Mouse (Mus musculus): ENCODE results near the gene Myom3. TPM values are rescaled to one million over a fixed set of nuclear protein-coding genes. Genes with fewer than 3 reads are reported as not detected.

Myom3 gene
- polyA plus RNA-seq, 1 experiment from 2014 or later: 1.0 TPM

DNA sequence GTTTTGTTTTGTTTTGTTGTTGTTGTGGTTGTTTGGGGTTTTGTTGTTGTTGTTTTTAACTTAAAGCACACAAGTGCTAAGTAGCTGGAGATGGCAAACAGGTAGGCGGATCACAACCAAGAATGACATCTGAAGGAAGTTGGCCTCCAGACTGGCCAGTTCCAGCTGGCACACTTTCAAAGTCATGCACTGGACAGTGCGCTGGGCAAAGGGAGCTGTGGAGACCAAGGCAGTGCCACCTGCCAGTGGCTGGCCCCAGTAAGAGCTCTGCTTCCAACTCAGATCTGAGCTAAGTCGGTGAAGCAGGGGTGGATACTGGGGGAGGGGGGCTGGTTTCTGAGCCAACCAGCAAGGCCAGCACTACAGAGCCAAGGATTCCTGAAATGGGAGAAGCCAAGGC lies 7.5 kb downstream of the Myom3 start:
- H3K9me3 ChIP-seq (ENCODE audit: control insufficient read depth, low read length): no peaks in the 10 kb centered on the region
- H3K27ac ChIP-seq (ENCODE audit: low read length): no peak overlapping the region
- no peaks in the 10 kb centered on the region for H3K27me3 ChIP-seq (ENCODE audit: control insufficient read depth, insufficient read depth, low read depth, low read length)
- H3K9ac ChIP-seq (ENCODE audit: low read length): no peak overlapping the region
- no peak overlapping the region for H3K4me2 ChIP-seq (ENCODE audit: low read depth, low read length)
- no peaks in the 10 kb centered on the region for H3K36me3 ChIP-seq (ENCODE audit: control insufficient read depth, insufficient read depth, low read length)
- no peak for ATAC-seq (ENCODE audit: low read depth)
- H3K4me1 ChIP-seq (replicated peaks; ENCODE audit: control insufficient read depth, insufficient read depth, low read length): no peaks in the 10 kb centered on the region
- no peak overlapping the region for H3K4me3 ChIP-seq (ENCODE audit: low read length)
- WGBS: 64% methylated on average over 3 of the region's 3 CpGs

DNA sequence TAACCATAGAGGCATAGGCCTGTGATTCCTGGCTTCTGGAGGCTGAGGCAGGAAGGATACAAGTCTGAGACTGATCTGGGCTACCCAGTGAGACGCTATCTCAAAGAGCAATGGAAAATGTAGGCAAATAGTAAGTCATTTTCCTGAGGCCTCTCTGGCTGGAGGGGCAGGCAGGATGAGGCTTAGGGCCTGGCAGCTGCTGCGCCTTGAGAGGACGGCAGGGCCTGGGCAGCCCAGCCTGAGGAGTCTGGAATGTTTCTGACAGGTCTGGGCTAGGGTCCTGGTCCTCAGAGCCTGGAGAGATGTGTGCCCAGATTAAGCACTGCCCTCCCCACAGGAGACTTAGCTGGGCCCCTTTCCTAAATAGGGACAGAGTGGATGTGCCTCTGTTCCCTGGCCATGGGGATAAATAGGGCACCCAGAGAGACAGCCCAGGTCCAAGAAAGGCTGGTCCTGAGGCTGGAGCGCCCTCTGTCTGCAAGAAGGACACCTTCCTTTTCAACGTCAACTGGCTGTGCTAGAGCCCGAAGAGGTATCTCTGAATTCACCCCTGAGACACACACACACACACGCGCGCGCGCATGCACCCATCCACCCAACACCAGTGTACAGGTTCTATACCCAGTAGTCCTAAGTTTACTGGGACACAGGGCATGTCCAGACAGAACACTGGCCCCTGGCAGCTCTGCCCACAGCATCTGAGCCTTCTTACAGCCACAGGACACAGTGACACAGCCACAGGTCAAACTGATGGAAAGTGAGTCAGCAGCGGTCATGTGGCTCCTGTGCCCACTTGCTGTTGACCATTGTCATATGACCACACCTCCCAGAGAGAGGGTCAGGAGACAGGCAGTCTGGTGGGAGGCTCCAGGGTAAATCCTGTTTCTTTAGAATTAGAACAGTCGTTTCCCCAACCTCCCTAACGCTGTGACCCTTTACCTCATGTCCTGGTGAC lies 9.3 kb downstream of the Myom3 start:
- no peaks in the 10 kb centered on the region for H3K4me1 ChIP-seq (replicated peaks; ENCODE audit: control insufficient read depth, insufficient read depth, low read length)
- 54% methylated on average over 14 of the region's 14 CpGs for WGBS
- H3K27ac ChIP-seq (ENCODE audit: low read length): no peak overlapping the region
- no peak overlapping the region for H3K9ac ChIP-seq (ENCODE audit: low read length)
- H3K27me3 ChIP-seq (ENCODE audit: control insufficient read depth, insufficient read depth, low read depth, low read length): no peaks in the 10 kb centered on the region
- no peaks in the 10 kb centered on the region for H3K9me3 ChIP-seq (ENCODE audit: control insufficient read depth, low read length)
- no peaks in the 10 kb centered on the region for H3K36me3 ChIP-seq (ENCODE audit: control insufficient read depth, insufficient read depth, low read length)
- ATAC-seq (ENCODE audit: low read depth): peak; percentile 31; the same call in 1 of the 2 replicates
- H3K4me3 ChIP-seq (ENCODE audit: low read length): no peak overlapping the region
- H3K4me2 ChIP-seq (ENCODE audit: low read depth, low read length): no peak overlapping the region

DNA sequence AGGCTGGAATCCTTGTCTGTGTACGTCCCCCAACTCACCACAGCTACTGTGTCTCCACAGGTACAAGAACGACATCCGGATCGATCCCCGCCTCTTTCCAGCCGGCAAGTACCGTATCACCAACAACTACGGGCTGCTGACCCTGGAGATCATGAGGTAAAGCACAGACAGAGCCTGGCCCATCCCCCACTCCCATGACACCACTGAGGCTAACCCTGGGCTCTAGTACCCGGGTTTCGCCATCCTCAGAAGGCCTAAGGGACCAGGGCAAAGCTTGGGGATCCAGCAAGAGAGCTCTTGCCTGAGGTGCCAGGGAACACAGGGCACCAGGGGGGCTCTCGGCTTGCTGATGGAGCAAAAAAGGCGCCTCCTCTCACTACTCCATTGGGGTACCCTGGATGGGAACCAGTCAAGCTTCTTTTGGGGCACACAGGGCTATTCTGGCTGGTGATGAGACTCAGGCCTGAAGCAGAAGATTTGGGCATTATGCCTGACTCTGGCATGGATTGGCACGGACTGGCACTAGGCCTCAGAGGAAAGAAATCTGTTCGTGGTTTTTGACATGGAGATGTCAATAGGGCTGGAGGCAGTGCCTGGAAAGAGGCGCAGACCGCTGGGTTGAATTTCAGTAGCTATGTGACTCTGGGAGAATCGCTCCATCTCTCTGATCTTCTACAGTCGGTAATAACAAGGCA lies 11.2 kb downstream of the Myom3 start:
- WGBS: 79% methylated on average over 18 of the region's 18 CpGs
- Histone ChIP-seq H3K9ac (ENCODE audit: low read length) (no peak overlapping the region), H3K9me3 (ENCODE audit: control insufficient read depth, low read length) (no peaks in the 10 kb centered on the region), H3K36me3 (ENCODE audit: control insufficient read depth, insufficient read depth, low read length) (no peaks in the 10 kb centered on the region), H3K4me2 (ENCODE audit: low read depth, low read length) (no peak overlapping the region), H3K4me1 (replicated peaks; ENCODE audit: control insufficient read depth, insufficient read depth, low read length) (no peaks in the 10 kb centered on the region), H3K4me3 (ENCODE audit: low read length) (no peak overlapping the region), H3K27me3 (ENCODE audit: control insufficient read depth, insufficient read depth, low read depth, low read length) (no peaks in the 10 kb centered on the region), H3K27ac (ENCODE audit: low read length) (no peak overlapping the region)
- no peak for ATAC-seq (ENCODE audit: low read depth)

DNA sequence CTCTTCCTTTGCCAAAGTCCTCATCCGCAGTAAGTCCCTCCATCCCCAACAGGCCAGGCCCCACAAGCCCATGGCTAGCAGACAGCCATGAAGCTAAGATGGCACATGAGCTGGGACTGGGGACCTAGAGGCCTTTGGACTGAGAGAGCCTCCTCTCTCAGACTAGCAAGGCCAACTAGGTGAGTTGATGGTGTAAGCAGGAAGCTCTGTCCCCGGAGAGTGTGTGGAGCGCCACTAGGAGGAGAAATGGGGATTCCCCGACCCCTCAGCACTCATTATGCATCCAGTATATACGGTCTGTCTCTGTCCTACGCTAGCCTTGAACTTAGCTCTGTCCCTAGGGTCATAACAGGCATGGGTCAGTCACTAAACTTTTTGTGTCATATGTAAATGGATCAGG lies 12.1 kb downstream of the Myom3 start:
- no peak for ATAC-seq (ENCODE audit: low read depth)
- Histone ChIP-seq H3K36me3 (ENCODE audit: control insufficient read depth, insufficient read depth, low read length) (no peaks in the 10 kb centered on the region), H3K4me1 (replicated peaks; ENCODE audit: control insufficient read depth, insufficient read depth, low read length) (no peaks in the 10 kb centered on the region), H3K27me3 (ENCODE audit: control insufficient read depth, insufficient read depth, low read depth, low read length) (no peaks in the 10 kb centered on the region), H3K9ac (ENCODE audit: low read length) (no peak overlapping the region), H3K27ac (ENCODE audit: low read length) (no peak overlapping the region), H3K4me3 (ENCODE audit: low read length) (no peak overlapping the region), H3K4me2 (ENCODE audit: low read depth, low read length) (no peak overlapping the region), H3K9me3 (ENCODE audit: control insufficient read depth, low read length) (no peaks in the 10 kb centered on the region)
- WGBS: 90% methylated on average over 6 of the region's 6 CpGs

DNA sequence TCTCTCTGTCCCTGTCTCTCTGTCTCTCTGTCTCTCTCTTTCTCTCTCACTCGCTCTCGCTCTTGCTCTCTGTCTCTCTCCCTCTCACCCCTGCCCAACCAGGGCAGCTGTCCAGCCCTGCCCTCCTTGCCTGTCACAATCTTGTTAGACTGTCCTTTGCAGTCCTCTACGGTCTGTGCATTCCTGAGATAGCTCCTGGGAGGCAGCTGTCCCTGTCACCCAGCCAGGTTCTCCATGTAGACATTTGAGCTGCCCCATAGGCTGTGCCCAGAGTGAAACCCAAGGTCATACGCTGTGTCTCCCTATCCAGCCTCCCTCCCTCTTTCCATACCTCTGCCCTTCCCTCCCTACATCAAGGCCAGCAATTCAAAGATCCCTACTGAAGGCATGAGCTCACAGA lies 13.2 kb downstream of the Myom3 start:
- Histone ChIP-seq H3K27ac (ENCODE audit: low read length) (no peak overlapping the region), H3K36me3 (ENCODE audit: control insufficient read depth, insufficient read depth, low read length) (no peaks in the 10 kb centered on the region), H3K4me3 (ENCODE audit: low read length) (no peak overlapping the region), H3K4me1 (replicated peaks; ENCODE audit: control insufficient read depth, insufficient read depth, low read length) (no peaks in the 10 kb centered on the region), H3K9ac (ENCODE audit: low read length) (no peak overlapping the region), H3K4me2 (ENCODE audit: low read depth, low read length) (no peak overlapping the region), H3K9me3 (ENCODE audit: control insufficient read depth, low read length) (no peaks in the 10 kb centered on the region), H3K27me3 (ENCODE audit: control insufficient read depth, insufficient read depth, low read depth, low read length) (no peaks in the 10 kb centered on the region)
- ATAC-seq (ENCODE audit: low read depth): no peak
- 59% methylated on average over 4 of the region's 4 CpGs for WGBS

DNA sequence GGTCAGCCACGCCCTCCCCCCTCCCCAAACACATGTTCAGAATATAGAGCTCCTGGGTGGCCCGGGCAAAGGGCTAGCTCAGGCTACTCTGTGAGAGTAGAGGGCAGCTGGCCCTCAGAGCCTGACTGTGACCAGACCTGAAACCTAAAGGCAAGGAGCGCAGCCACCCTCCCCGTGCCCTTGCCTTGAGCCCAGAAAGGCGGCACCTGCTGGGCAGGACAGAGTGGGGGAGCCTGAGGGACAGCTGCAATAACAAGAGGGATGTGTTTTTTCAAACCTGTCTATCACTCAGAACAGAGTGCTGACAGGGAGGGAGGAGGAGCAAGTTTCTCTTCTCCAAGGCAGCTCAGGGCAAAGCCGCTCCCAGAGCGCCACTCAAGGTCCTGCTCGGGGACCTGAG lies 15.0 kb downstream of the Myom3 start:
- no peaks in the 10 kb centered on the region for H3K36me3 ChIP-seq (ENCODE audit: control insufficient read depth, insufficient read depth, low read length)
- no peaks in the 10 kb centered on the region for H3K9me3 ChIP-seq (ENCODE audit: control insufficient read depth, low read length)
- no peaks in the 10 kb centered on the region for H3K4me1 ChIP-seq (replicated peaks; ENCODE audit: control insufficient read depth, insufficient read depth, low read length)
- no peak overlapping the region for H3K4me2 ChIP-seq (ENCODE audit: low read depth, low read length)
- H3K27ac ChIP-seq (ENCODE audit: low read length): no peak overlapping the region
- no peaks in the 10 kb centered on the region for H3K27me3 ChIP-seq (ENCODE audit: control insufficient read depth, insufficient read depth, low read depth, low read length)
- H3K9ac ChIP-seq (ENCODE audit: low read length): no peak overlapping the region
- no peak overlapping the region for H3K4me3 ChIP-seq (ENCODE audit: low read length)
- no peak for ATAC-seq (ENCODE audit: low read depth)
- 54% methylated on average over 8 of the region's 8 CpGs for WGBS

DNA sequence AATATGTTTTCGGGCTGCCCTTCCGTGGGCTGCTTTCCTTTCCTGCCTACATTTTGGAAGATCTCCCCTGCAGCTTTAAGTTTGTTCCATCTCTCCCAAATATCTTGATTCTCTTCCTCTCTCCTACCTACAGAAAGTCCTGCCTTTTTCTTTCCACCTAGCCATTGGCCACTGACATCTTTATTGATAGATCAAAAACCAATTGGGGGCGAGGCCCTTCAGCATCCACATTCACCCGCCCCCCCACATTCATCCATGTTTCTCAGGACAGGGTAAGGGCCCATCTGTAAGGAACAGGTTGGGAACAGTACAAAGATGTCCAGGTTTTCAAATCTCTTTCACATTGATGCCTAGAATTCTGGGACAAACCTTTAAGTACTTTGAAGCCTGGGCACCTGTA lies 17.3 kb downstream of the Myom3 start:
- ATAC-seq (ENCODE audit: low read depth): no peak
- Histone ChIP-seq H3K27me3 (ENCODE audit: control insufficient read depth, insufficient read depth, low read depth, low read length) (no peaks in the 10 kb centered on the region), H3K27ac (ENCODE audit: low read length) (no peak overlapping the region), H3K9me3 (ENCODE audit: control insufficient read depth, low read length) (no peaks in the 10 kb centered on the region), H3K4me3 (ENCODE audit: low read length) (no peak overlapping the region), H3K9ac (ENCODE audit: low read length) (no peak overlapping the region), H3K4me2 (ENCODE audit: low read depth, low read length) (no peak overlapping the region), H3K36me3 (ENCODE audit: control insufficient read depth, insufficient read depth, low read length) (no peaks in the 10 kb centered on the region), H3K4me1 (replicated peaks; ENCODE audit: control insufficient read depth, insufficient read depth, low read length) (no peaks in the 10 kb centered on the region)
- WGBS: 77% methylated on average over 4 of the region's 4 CpGs

DNA sequence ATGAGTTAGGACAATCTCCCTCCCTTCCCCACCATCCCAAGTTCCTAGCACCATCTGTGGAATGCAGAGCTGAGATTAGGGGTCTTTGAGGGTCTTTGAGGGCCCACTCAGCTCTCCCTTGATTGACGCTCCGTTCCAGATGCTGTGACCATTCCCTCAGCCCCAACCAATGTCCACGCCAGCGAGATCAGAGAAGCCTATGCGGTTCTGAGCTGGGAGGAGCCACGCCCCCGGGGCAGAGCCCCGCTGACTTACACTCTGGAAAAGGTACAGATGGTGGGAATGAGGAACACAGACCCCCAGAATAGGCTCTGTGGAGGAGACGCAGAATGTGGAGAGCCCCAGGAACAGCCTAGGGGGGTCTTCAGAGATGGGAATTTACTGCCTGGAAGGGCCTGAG lies 20.1 kb downstream of the Myom3 start:
- ATAC-seq (ENCODE audit: low read depth): no peak
- H3K4me2 ChIP-seq (ENCODE audit: low read depth, low read length): no peak overlapping the region
- WGBS: 61% methylated on average over 9 of the region's 9 CpGs
- H3K27me3 ChIP-seq (ENCODE audit: control insufficient read depth, insufficient read depth, low read depth, low read length): no peaks in the 10 kb centered on the region
- no peak overlapping the region for H3K4me3 ChIP-seq (ENCODE audit: low read length)
- no peak overlapping the region for H3K9ac ChIP-seq (ENCODE audit: low read length)
- no peak overlapping the region for H3K27ac ChIP-seq (ENCODE audit: low read length)
- no peaks in the 10 kb centered on the region for H3K4me1 ChIP-seq (replicated peaks; ENCODE audit: control insufficient read depth, insufficient read depth, low read length)
- no peaks in the 10 kb centered on the region for H3K36me3 ChIP-seq (ENCODE audit: control insufficient read depth, insufficient read depth, low read length)
- H3K9me3 ChIP-seq (ENCODE audit: control insufficient read depth, low read length): no peaks in the 10 kb centered on the region

DNA sequence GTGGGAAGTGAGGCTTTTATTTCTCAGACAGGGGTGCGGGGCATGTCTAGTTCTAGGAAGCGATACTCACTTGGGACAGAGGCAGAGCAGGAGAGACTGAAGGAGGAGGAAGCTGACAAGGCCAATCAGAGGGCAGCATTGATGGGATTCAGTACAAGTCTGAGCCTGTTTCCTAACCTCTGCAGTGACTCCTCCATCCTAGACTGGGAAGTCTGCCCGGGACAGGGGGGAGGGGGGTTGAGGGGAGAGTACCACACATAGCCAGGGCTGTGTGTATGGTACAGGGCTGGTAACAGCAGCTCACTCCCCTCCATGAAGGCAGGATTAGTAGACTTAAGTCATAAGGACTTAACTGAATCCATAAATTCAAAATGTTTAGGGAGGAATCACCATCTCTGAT lies 20.7 kb downstream of the Myom3 start:
- Histone ChIP-seq H3K36me3 (ENCODE audit: control insufficient read depth, insufficient read depth, low read length) (no peaks in the 10 kb centered on the region), H3K9me3 (ENCODE audit: control insufficient read depth, low read length) (no peaks in the 10 kb centered on the region), H3K27ac (ENCODE audit: low read length) (no peak overlapping the region), H3K9ac (ENCODE audit: low read length) (no peak overlapping the region), H3K4me3 (ENCODE audit: low read length) (no peak overlapping the region), H3K4me1 (replicated peaks; ENCODE audit: control insufficient read depth, insufficient read depth, low read length) (no peaks in the 10 kb centered on the region), H3K27me3 (ENCODE audit: control insufficient read depth, insufficient read depth, low read depth, low read length) (no peaks in the 10 kb centered on the region), H3K4me2 (ENCODE audit: low read depth, low read length) (no peak overlapping the region)
- WGBS: 49% methylated on average over 3 of the region's 3 CpGs
- ATAC-seq (ENCODE audit: low read depth): peak; percentile 79; the same call in 1 of the 2 replicates
